10 mouse cellular contexts compared by ENCODE assay signal in the genomic region with DNA sequence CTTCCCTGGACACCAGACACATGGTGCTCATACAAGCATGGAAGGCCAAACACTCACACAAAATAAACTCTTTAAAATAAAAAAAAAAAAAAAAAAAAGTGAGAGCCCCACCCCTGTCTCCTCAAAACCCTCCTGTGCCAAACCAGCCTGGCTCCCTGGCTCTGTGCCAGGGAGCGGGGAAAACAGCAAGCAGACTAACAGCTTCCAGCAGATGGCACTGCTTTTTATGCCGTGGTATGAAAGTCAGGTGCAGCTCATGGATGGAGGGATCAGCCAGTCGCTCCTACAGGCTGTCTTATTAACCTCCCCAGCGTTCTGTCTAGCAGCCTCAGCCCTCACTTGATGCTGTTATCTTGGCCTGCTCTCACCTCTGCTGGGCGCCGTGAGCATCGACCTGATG. TPM values are rescaled to one million over a fixed set of nuclear protein-coding genes. Genes with fewer than 3 reads are reported as not detected.
A peak's percentile ranks its signal among the peaks of the same experiment; 100 is the strongest.
DNase-seq lines count a peak whose midpoint lies in the region; ATAC-seq lines count a peak whose summit lies in the region.
"Had no signal": no experiment of that assay in that cellular context is flagged by ENCODE, and none has a peak within 500 bp of the region (broad histone marks: within the 10 kb centered on the region; RNA-seq: fewer than 3 reads in every experiment).

No protein-coding gene starts in this region.

- H3K9ac ChIP-seq in hindbrain, embryonic 12.5 days, result no peak overlapping the region
- H3K9ac ChIP-seq: limb, embryonic 15.5 days had no signal

- no peak overlapping the region for H3K4me3 ChIP-seq in hindbrain, embryonic 12.5 days
- H3K4me3 ChIP-seq: limb, embryonic 15.5 days had no signal

- H3K9me3 ChIP-seq in hindbrain, embryonic 12.5 days (replicated peaks), result no peaks in the 10 kb centered on the region
- H3K9me3 ChIP-seq: limb, embryonic 15.5 days had no signal

- no peak for DNase-seq in frontal cortex, postnatal 25 days (ENCODE audit: low spot score in 2 of 2)
- peak; percentile 65 for DNase-seq in right cerebral cortex, adult 18-20 months
- no peak for DNase-seq in right cerebral cortex, postnatal 36 days (ENCODE audit: low spot score in 2 of 2)
- peak; percentile 37 for DNase-seq in induced T-regulatory cell, adult 2 months (ENCODE audit: low read depth)
- DNase-seq in urinary bladder, postnatal 36 days (ENCODE audit: low spot score in 2 of 2), result no peak

- 60% methylated on average over 7 of the region's 7 CpGs for WGBS in hindbrain, embryonic 12.5 days

- no peak overlapping the region for H3K27ac ChIP-seq in hindbrain, embryonic 12.5 days
- H3K27ac ChIP-seq: limb, embryonic 15.5 days had no signal

- H3K36me3 ChIP-seq in hindbrain, embryonic 12.5 days, result peaks cover 39% of the 10 kb centered on the region

- ATAC-seq in frontal cortex, adult (ENCODE audit: low TSS enrichment), result peak; percentile 20; the same call in 1 of the 2 replicates
- ATAC-seq in megakaryocyte-erythroid progenitor cell, adult 5-6 weeks (replicated peaks; ENCODE audit: low FRiP score, low TSS enrichment, poor library complexity, severe bottlenecking), result peak; percentile 45
- ATAC-seq in hindbrain, embryonic 12.5 days (ENCODE audit: low FRiP score), result no peak
- ATAC-seq: Patski had no signal

- H3K4me1 ChIP-seq in hindbrain, embryonic 12.5 days, result peaks cover 21% of the 10 kb centered on the region

- no peak overlapping the region for H3K4me2 ChIP-seq in hindbrain, embryonic 12.5 days (replicated peaks)
- H3K4me2 ChIP-seq: limb, embryonic 15.5 days had no signal

- no peaks in the 10 kb centered on the region for H3K27me3 ChIP-seq in hindbrain, embryonic 12.5 days
- H3K27me3 ChIP-seq: limb, embryonic 15.5 days; Patski had no signal

RNA-seq across cellular contexts. Expression of a gene that starts 4.2 kb away (rescaled TPM):
- total RNA-seq in megakaryocyte-erythroid progenitor cell, adult 5-6 weeks (2014; fragmentation: Nextera tagmentation), result 30.4 and 53.1 TPM in 2 replicates
- 107 and 139 TPM in 2 replicates for total RNA-seq in megakaryocyte-erythroid progenitor cell, adult 5-6 weeks (2017)
- 64.5 and 74.1 TPM in 2 replicates for polyA plus RNA-seq in hindbrain, embryonic 12.5 days (2016; fragmentation: Nextera tagmentation; extraction: Ambion mirVana)

RNA-seq across cellular contexts. Expression of a gene that starts 29.1 kb away (rescaled TPM):
- 46.0 and 51.6 TPM in 2 replicates for total RNA-seq in megakaryocyte-erythroid progenitor cell, adult 5-6 weeks (2014; fragmentation: Nextera tagmentation)
- total RNA-seq in megakaryocyte-erythroid progenitor cell, adult 5-6 weeks (2017), result 32.0 and 45.4 TPM in 2 replicates
- polyA plus RNA-seq in hindbrain, embryonic 12.5 days (2016; fragmentation: Nextera tagmentation; extraction: Ambion mirVana), result 44.3 and 46.1 TPM in 2 replicates

RNA-seq across cellular contexts. Expression of a gene that starts 30.8 kb away (rescaled TPM):
- total RNA-seq in megakaryocyte-erythroid progenitor cell, adult 5-6 weeks (2014; fragmentation: Nextera tagmentation), result 59.0 and 76.4 TPM in 2 replicates
- total RNA-seq in megakaryocyte-erythroid progenitor cell, adult 5-6 weeks (2017), result 65.4 and 92.3 TPM in 2 replicates
- polyA plus RNA-seq in hindbrain, embryonic 12.5 days (2016; fragmentation: Nextera tagmentation; extraction: Ambion mirVana), result 163 and 168 TPM in 2 replicates

RNA-seq across cellular contexts. Expression of a gene that starts 54.0 kb away (rescaled TPM):
- total RNA-seq in megakaryocyte-erythroid progenitor cell, adult 5-6 weeks (2014; fragmentation: Nextera tagmentation), result 89.4 and 102 TPM in 2 replicates
- 33.0 and 55.6 TPM in 2 replicates for total RNA-seq in megakaryocyte-erythroid progenitor cell, adult 5-6 weeks (2017)
- 148 and 154 TPM in 2 replicates for polyA plus RNA-seq in hindbrain, embryonic 12.5 days (2016; fragmentation: Nextera tagmentation; extraction: Ambion mirVana)

Comparison
In these comparisons a context has a peak if more than half of its experiments do, and no peak if none do; other contexts are left out.
1. DNase-seq: peak in right cerebral cortex, adult 18-20 months (single experiment) and induced T-regulatory cell, adult 2 months (single experiment); none in frontal cortex, postnatal 25 days (0 of 2), right cerebral cortex, postnatal 36 days (0 of 2) and urinary bladder, postnatal 36 days (0 of 2).